ENCODE assay signal across 26 mouse cellular contexts in genomic region chr7:137199533-137199932, GRCm38 (mm10).
DNase-seq lines count a peak whose midpoint lies in the region; ATAC-seq and TF ChIP-seq lines count a peak whose summit lies in the region.
"Had no signal": no experiment of that assay in that cellular context is flagged by ENCODE, and none has a peak within 500 bp of the region (broad histone marks: within the 10 kb centered on the region; RNA-seq: fewer than 3 reads in every experiment).

No protein-coding gene starts in this region.

- H3K27me3 ChIP-seq in heart, embryonic 10.5 days (ENCODE audit: insufficient read depth, poor library complexity, severe bottlenecking): peaks cover 19% of the 10 kb centered on the region
- no peaks in the 10 kb centered on the region for H3K27me3 ChIP-seq in hindbrain, embryonic 15.5 days
- H3K27me3 ChIP-seq in hindbrain, postnatal 0 days (ENCODE audit: insufficient read depth, low read length): no peaks in the 10 kb centered on the region
- no peaks in the 10 kb centered on the region for H3K27me3 ChIP-seq in midbrain, embryonic 13.5 days
- peaks cover 47% of the 10 kb centered on the region for H3K27me3 ChIP-seq in midbrain, embryonic 10.5 days (ENCODE audit: low read depth, poor library complexity, severe bottlenecking)
- no peaks in the 10 kb centered on the region for H3K27me3 ChIP-seq in neural tube, embryonic 15.5 days (replicated peaks)
- H3K27me3 ChIP-seq: CH12.LX, Patski had no signal

- H3K36me3 ChIP-seq in heart, embryonic 10.5 days: peaks cover 13% of the 10 kb centered on the region; the same call in 1 of the 2 replicates
- H3K36me3 ChIP-seq in hindbrain, embryonic 15.5 days: peaks cover 20% of the 10 kb centered on the region
- H3K36me3 ChIP-seq in hindbrain, postnatal 0 days (ENCODE audit: insufficient read depth, low read length): 0 out of 2 replicates have a peak, but pooled peaks cover 5% of the 10 kb centered on the region
- peaks cover 53% of the 10 kb centered on the region for H3K36me3 ChIP-seq in midbrain, embryonic 13.5 days
- peaks cover 53% of the 10 kb centered on the region for H3K36me3 ChIP-seq in midbrain, embryonic 10.5 days
- H3K36me3 ChIP-seq in neural tube, embryonic 15.5 days: peaks cover 14% of the 10 kb centered on the region; the same call in 1 of the 2 replicates
- H3K36me3 ChIP-seq: G1E; heart, embryonic 12.5 days; heart, embryonic 15.5 days had no signal

- peak; percentile 17 for DNase-seq in heart, embryonic 10.5 days (ENCODE audit: low spot score)
- no peak for DNase-seq in heart, postnatal 14 days
- no peak for DNase-seq in hindbrain, postnatal 0 days (ENCODE audit: low spot score)
- no peak for DNase-seq in midbrain, embryonic 10.5 days (ENCODE audit: low spot score)
- DNase-seq: adrenal gland, postnatal 10 days; adrenal gland, postnatal 36 days; B cell, adult 2 months; cerebellum, adult 18-20 months; cerebellum, adult 9-10 months; cerebellum, postnatal 14 days; gastrocnemius, postnatal 10 days; gastrocnemius, postnatal 36 days; heart, postnatal 10 days had no signal

- 84% methylated on average over 4 of the region's 4 CpGs for WGBS in heart, embryonic 10.5 days
- WGBS in hindbrain, embryonic 15.5 days: 79% methylated on average over 4 of the region's 4 CpGs
- WGBS in hindbrain, postnatal 0 days: 89% methylated on average over 4 of the region's 4 CpGs
- WGBS in midbrain, embryonic 13.5 days: 83% methylated on average over 4 of the region's 4 CpGs
- WGBS in midbrain, embryonic 10.5 days: 88% methylated on average over 4 of the region's 4 CpGs
- WGBS in neural tube, embryonic 15.5 days: 73% methylated on average over 4 of the region's 4 CpGs

- no peaks in the 10 kb centered on the region; the same call in 1 of the 2 replicates for H3K4me1 ChIP-seq in heart, embryonic 10.5 days
- peaks cover 15% of the 10 kb centered on the region for H3K4me1 ChIP-seq in hindbrain, embryonic 15.5 days (replicated peaks)
- no peaks in the 10 kb centered on the region; the same call in 1 of the 2 replicates for H3K4me1 ChIP-seq in hindbrain, postnatal 0 days (ENCODE audit: insufficient read depth, low read length)
- H3K4me1 ChIP-seq in midbrain, embryonic 13.5 days (replicated peaks): peaks cover 30% of the 10 kb centered on the region
- H3K4me1 ChIP-seq in midbrain, embryonic 10.5 days: peaks cover 6% of the 10 kb centered on the region
- H3K4me1 ChIP-seq in neural tube, embryonic 15.5 days: peaks cover 26% of the 10 kb centered on the region

- no peak overlapping the region for H3K9ac ChIP-seq in hindbrain, embryonic 15.5 days
- H3K9ac ChIP-seq in hindbrain, postnatal 0 days (replicated peaks; ENCODE audit: low read length): no peak overlapping the region
- no peak overlapping the region for H3K9ac ChIP-seq in midbrain, embryonic 13.5 days (replicated peaks)
- H3K9ac ChIP-seq in neural tube, embryonic 15.5 days (replicated peaks): no peak overlapping the region
- H3K9ac ChIP-seq: forebrain, embryonic 13.5 days; heart, embryonic 12.5 days; heart, embryonic 15.5 days had no signal

- intact Hi-C loops in heart, postnatal 14 days (cut with DNase I): no loop called here

- no peak overlapping the region for H3K4me2 ChIP-seq in hindbrain, embryonic 15.5 days
- no peak overlapping the region for H3K4me2 ChIP-seq in hindbrain, postnatal 0 days (ENCODE audit: low read depth, low read length)
- H3K4me2 ChIP-seq in midbrain, embryonic 13.5 days (replicated peaks): no peak overlapping the region
- no peak overlapping the region for H3K4me2 ChIP-seq in neural tube, embryonic 15.5 days
- H3K4me2 ChIP-seq: forebrain, embryonic 13.5 days; heart, embryonic 12.5 days; heart, embryonic 15.5 days had no signal

- no peak for ATAC-seq in hindbrain, embryonic 15.5 days (ENCODE audit: low FRiP score, low read depth)
- no peak for ATAC-seq in hindbrain, postnatal 0 days
- no peak for ATAC-seq in midbrain, embryonic 13.5 days
- no peak for ATAC-seq in neural tube, embryonic 15.5 days (ENCODE audit: low FRiP score)
- ATAC-seq: forebrain, embryonic 13.5 days; forebrain, embryonic 16.5 days; inflammation-experienced regulatory T-cells, adult 6 months; intestine, embryonic 16.5 days; Patski had no signal

- TF ChIP-seq CTCF in hindbrain, postnatal 0 days (IDR thresholded peaks at IDR 0.05; ENCODE audit: low read depth): no peak

- H3K4me3 ChIP-seq in heart, embryonic 10.5 days: no peak overlapping the region
- H3K4me3 ChIP-seq in hindbrain, embryonic 15.5 days: no peak overlapping the region
- H3K4me3 ChIP-seq in hindbrain, postnatal 0 days (ENCODE audit: low read length): no peak overlapping the region
- H3K4me3 ChIP-seq in midbrain, embryonic 13.5 days (replicated peaks): no peak overlapping the region
- no peak overlapping the region for H3K4me3 ChIP-seq in midbrain, embryonic 10.5 days
- no peak overlapping the region for H3K4me3 ChIP-seq in neural tube, embryonic 15.5 days (replicated peaks)
- H3K4me3 ChIP-seq: forebrain, embryonic 10.5 days; forebrain, embryonic 13.5 days; heart, embryonic 12.5 days; heart, embryonic 15.5 days had no signal

- no peaks in the 10 kb centered on the region for H3K9me3 ChIP-seq in heart, embryonic 10.5 days
- no peaks in the 10 kb centered on the region for H3K9me3 ChIP-seq in hindbrain, embryonic 15.5 days
- H3K9me3 ChIP-seq in hindbrain, postnatal 0 days (ENCODE audit: low read length): no peaks in the 10 kb centered on the region
- H3K9me3 ChIP-seq in midbrain, embryonic 13.5 days: no peaks in the 10 kb centered on the region
- H3K9me3 ChIP-seq in midbrain, embryonic 10.5 days (replicated peaks): no peaks in the 10 kb centered on the region
- no peaks in the 10 kb centered on the region for H3K9me3 ChIP-seq in neural tube, embryonic 15.5 days (replicated peaks)
- H3K9me3 ChIP-seq: forebrain, embryonic 10.5 days; forebrain, embryonic 13.5 days; heart, embryonic 12.5 days; heart, embryonic 15.5 days had no signal

- H3K27ac ChIP-seq in heart, embryonic 10.5 days: no peak overlapping the region
- peak overlapping the region; percentile 64 for H3K27ac ChIP-seq in hindbrain, embryonic 15.5 days (replicated peaks)
- no peak overlapping the region for H3K27ac ChIP-seq in hindbrain, postnatal 0 days
- H3K27ac ChIP-seq in midbrain, embryonic 13.5 days: peak overlapping the region; percentile 53; the same call in 1 of the 2 replicates
- no peak overlapping the region for H3K27ac ChIP-seq in midbrain, embryonic 10.5 days (replicated peaks)
- H3K27ac ChIP-seq in neural tube, embryonic 15.5 days (replicated peaks): peak overlapping the region; percentile 68
- H3K27ac ChIP-seq: forebrain, embryonic 10.5 days; forebrain, embryonic 13.5 days; heart, embryonic 15.5 days had no signal

Comparison
In these comparisons a context has a peak if more than half of its experiments do, and no peak if none do; other contexts are left out.
1. H3K27ac ChIP-seq: peak in hindbrain, embryonic 15.5 days (single experiment), midbrain, embryonic 13.5 days (single experiment) and neural tube, embryonic 15.5 days (single experiment); none in heart, embryonic 10.5 days (single experiment), hindbrain, postnatal 0 days (single experiment) and midbrain, embryonic 10.5 days (single experiment).